Mouse (Mus musculus): ENCODE measurements at regions not wholly inside any gene's neighbourhood (a gene's known extent, or its start where the extent isn't known, plus 50 kb on each side); places are given as distances from the start of the nearest gene placed in this dataset.
"Not testable (repeated sequence)": the region's sequence is repeated elsewhere in the genome, so short reads cannot be mapped to it uniquely, and the experiment has no call there.

DNA sequence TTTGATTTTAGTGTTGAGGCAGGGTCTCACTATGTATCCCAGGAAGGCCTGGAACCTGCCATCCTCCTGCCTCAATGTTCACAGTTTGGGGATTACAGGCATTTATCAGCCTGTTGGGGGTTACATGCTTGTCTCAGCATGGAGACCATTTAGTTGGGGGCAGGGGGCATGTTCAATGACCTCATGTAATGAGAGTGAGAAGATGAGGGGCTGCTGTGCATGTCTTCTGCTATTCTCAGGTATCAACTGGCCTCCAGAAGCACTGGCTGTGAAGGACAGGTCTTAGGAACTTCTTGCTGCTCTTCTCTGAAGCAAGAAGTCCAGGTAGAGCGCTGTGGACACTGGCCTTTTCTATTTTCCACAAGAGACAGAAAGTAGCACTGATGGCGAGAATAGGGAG lies 350.9 kb downstream of the Plekhb2 start:
- DNase-seq (ENCODE audit: low spot score) = no peak

DNA sequence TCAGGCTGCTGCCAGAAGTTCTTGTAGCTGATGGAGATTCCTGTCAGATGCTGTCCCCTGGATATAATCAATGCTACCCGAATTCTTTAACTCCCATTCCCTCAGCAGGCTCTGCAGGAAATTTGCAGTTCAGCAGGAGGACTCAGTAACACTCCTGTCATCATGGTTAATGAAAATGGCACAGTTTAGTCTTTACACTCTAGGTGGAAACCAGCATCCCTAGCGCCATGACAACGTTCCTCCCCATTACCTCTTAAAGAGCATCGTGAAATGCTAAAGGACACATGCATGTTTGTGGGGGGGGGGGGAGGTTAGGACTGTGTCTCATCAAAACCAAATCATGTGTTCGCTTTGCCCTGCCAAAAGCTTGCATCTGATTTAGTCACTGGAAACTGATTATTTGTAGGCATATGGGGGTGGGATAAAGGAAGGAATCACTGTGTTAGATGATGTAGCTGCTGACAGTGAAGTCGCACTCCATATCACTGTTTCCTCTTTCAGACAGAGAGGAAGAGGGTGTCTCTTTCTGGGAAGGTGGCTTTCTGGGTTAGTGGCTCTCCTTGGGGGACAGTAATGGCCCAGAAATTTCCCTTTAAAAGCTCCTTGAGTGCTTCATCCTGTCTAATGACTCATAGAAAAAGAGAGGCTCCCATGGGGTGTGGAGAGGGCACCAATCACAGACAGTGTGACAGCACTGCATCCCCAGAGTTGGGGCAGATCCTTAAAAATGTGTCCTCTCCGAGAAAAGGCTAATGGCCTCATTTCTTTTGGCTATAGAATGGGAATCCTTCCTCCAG lies 351.5 kb downstream of the Plekhb2 start:
- no peak for DNase-seq (ENCODE audit: low spot score)

DNA sequence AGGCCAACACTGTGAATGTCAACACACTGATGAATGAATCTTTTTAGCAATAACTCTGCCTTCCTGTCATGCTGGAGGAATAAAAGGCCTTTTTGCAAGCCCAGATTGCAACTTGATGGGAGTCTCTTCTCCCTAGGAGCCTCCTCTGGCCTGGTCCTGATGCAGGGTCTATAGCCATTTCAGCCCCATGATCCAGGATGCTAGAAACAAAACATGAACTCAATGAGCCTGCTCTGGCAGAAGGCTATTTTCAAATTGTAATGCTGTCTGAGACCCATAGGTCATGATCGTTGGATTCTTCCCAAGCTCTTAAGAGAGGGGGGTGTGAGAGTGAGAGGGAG lies 352.1 kb downstream of the Plekhb2 start:
- DNase-seq (ENCODE audit: low spot score) = no peak

DNA sequence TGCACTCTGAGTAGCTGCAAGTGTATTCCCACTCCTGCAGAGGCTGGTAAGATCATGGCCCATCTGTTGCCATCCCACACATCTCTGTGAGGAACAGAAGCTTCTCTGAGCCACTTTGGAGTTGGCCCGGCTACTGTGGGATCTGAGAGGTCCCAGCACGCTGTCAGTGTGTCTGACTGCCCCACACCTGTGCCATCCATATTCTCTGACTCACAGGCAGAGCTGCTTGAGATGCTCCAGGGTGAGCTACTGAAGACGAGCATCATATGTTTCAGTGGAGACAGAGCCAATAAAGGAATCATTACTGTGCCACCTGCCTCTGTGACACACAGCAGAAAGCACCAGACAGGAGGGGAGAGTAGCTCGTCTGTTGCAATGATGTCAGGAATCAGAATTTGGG lies 352.8 kb downstream of the Plekhb2 start:
- no peak for DNase-seq (ENCODE audit: low spot score)

DNA sequence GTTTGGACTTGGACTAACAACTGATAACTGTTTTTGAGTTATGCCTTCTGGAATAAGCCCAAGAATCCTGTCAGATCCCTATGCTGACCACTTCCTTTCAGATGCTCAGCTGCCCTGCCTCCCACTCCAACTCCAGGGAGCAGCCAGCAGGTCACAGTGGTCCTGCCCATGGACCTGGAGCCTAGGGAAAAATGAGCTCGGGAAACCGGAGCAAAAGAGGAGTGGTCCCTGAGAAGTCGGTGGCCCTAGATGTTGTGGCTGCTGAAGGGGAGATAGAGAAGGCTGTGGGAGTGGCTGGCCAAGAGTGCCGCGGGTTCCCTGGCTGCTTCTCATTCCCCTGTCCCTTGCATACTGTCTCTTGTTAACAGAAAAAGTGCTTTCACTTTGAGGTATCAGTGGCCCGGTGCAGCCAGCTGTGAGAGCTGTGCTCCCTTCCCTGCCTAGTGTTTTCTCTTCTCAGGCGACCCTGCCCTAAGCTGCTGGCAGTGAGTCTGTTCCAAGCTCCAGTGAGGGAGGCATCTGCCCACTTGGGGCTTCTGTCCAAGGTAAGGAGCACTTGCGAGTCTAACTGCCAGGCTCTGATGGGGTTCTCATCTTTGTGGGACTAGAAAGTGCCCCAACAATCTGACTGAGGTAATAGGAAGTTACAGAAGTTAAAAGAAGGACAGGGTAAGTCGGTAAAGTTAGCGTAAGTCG lies 357.2 kb downstream of the Plekhb2 start:
- DNase-seq (ENCODE audit: low spot score) = no peak

DNA sequence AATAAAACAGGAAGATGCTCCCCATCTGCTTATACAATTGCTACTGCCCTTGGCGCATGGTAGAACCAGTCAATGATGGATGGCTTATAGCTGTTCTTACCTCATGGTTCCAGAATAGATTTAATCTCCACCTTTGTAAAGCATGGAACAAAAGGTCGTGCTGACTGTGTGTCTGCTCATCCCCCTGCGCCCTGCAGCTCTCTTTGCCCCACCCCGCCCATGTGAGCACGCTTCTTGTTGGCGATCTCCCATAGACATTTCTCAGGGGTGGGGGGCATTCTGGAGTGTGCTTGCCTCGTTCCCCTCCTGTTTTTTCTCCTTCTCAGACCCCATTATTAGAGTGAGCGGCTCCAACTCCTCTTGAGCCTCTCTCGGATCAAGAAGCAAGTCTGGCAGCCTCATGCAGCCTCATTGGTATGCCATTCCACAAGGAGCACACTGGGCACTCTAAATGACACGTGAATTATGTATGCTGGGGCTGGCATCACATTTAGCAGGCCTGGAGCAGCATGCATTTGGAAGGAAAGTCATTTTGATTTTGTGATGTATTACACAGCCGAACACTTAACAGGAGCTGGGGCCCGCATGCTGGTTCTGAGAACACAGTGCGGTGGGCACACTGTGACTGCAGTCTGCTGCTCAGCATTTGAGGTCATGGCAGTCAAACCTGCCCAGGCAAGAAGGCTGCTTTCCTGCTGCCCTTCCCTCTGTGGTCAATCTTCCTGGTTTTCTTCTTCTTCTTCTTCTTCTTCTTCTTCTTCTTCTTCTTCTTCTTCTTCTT lies 362.5 kb downstream of the Plekhb2 start:
- DNase-seq (ENCODE audit: low spot score) = no peak

DNA sequence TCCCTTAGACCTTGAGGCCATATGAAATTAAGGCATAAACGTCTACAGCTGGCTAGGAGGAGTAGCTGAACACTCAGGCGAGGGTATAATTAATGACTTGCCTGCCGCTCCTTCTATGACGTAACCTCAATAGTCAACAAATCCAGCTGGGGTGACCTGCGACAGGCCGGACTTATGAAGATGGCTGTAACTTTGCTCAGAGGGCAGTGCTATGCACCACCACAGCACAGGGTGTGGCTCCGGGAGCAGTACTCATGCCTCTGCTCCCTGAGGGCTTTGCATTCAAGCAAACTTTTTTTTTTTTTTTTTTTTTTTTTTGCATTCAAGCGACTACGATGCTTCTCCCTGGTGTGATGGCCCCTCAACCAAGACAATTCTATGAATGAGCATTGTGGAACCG lies 364.1 kb downstream of the Plekhb2 start:
- DNase-seq (ENCODE audit: low spot score) = no peak

DNA sequence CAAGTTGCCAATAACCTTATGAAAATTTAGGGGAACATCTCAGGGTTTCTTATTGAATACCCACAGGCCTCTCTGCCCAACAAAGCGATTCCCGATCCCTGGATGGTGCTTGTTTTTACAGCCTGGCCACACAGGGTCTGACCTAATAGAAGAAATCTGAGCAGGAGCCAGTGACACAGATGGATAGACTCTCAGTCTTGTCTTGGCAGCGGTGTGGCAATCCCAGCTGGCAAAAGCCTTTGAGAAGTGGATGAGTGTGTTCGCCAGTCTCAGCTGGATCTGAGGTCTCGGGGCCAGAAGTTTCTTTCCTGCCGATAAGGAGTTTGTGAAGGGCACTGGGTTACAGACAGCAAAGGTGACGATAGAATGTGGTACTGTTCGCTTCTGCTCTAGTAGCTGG lies 366.6 kb downstream of the Plekhb2 start:
- DNase-seq (ENCODE audit: low spot score) = no peak

DNA sequence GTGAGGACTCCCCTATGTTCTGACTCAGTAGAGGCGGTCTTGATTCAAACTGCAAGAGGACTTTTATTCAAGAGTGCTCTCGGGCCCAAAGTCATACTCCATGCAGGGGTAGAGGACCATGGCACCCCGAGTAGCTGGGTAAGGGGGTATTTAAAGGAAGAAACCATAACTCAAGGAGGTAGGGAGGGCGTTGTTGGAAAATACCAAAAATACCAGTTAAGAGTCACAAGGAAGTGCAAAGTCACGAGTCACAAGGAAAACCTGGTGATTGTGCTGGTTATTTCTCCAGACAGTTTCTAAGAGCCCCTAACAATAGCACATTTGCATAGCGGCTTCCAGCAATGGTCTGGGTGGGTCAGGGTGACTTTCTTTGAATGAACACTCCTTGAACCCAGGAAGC lies 370.4 kb downstream of the Plekhb2 start:
- DNase-seq (ENCODE audit: low spot score) = not testable (repeated sequence)

DNA sequence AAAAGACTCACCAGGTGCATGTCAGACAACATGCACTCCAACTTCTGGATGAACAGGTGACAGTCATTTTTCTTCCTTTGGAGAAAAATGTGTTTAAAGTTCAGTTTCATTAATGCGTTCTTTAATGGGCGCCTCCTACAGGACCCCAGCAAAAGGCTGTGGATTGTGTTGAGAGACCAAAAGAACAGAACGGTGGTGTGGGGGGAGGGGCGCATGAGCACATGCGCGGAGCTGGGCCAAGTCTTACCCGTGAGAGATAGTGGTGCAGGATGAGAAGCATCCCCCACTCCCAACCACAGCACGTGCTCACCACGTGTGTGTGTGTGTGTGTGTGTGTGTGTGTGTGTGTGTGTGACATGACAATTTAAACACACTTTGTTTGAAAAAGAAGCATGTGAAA lies 371.0 kb downstream of the Plekhb2 start:
- DNase-seq (ENCODE audit: low spot score) = no peak

DNA sequence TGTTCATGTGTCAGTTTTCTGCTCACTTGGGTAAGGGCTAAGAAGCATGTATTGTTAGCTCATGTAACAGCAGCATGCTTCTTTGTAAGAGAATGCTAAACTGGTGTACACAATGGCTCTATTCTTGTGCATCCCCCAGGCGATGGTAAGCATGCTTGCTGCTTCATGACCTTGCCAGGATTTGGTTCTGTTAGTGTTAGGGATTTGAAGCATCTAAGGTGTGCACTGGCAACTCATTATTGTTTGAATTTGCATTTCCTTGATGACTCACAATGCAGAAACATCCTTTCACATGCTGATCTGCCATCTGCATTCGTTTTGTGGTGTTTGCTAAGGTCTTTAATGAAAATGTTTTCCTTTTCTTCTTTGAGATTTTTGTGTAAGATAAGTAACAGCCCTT lies 382.8 kb downstream of the Plekhb2 start:
- DNase-seq (ENCODE audit: low spot score) = no peak

DNA sequence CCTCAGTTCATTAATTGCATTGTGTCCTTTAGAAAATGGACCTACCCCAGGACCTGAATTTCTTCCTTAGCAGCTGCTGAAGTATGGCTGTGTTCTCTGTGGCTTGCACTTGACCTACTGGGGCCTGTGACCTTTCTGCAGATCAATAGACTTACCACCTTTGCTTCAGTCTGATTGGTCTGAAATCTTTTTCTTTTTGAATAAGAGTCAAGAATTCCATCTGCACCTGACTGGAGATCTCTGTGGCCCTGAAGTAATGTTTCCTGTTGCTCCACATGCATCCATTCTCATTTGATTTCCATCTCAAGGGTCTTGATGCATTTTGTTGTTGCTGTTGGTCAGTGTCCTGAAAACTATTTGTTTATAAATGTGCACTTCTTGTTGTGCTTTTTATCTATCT lies 388.4 kb downstream of the Plekhb2 start:
- no peak for DNase-seq (ENCODE audit: low spot score)

DNA sequence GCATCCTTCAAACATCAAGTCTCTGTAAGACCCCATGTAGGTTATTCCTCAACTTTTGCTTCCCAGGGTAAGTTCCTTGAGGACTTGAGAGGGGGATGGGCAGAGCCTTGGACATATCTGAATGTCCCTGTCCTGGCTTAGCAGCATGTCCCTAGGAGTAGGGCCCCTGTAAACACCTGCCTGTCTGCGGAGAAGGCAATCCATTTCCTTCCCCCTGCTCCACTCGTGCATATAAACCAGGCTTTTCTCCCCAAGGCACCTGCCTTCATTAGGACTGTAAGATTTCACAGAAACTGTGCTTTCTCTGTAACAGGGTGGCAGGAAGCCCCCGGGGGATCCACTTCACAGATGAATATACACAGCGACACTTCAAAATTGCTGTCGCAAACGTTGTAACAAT lies 393.1 kb downstream of the Plekhb2 start:
- no peak for DNase-seq (ENCODE audit: low spot score)

DNA sequence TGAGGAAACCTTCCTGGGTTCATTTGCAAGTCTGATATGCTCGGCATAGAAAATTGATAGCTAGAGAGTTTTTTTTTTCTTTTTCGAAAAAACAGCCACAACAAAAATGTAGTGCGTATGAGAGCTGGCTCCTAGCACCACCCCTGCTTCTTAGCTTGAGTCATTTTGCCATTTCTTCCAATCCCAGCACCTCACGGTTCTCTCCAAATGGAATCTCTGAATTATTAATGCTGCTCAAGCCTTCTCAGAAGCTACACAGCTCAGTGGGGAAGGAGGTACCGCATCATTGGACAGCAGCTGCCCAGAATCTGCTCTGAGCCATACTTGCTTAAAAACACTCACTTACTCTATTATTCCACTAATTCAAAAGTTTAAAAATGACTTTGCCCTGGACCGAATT lies 393.6 kb downstream of the Plekhb2 start:
- DNase-seq (ENCODE audit: low spot score) = no peak

DNA sequence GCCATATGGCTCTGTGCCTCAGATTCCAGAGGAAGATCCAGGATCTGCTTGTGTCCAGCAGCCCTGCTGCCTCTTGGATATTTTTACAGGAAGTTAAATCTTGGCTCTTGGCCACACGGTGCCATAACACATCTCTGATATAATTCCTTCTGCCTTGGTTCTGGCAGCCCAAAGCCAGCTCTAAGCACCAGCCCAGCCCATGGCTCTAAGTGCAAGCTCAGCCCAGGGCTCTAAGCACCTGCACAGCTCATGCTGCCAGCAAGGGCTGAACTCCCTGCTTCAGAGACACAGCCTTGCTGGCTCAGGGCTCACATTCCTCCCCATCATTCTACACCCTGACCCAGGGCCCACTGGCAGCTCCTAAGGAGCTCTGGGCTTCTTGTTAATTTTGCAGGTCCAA lies 415.3 kb downstream of the Plekhb2 start:
- DNase-seq (ENCODE audit: low spot score) = no peak

DNA sequence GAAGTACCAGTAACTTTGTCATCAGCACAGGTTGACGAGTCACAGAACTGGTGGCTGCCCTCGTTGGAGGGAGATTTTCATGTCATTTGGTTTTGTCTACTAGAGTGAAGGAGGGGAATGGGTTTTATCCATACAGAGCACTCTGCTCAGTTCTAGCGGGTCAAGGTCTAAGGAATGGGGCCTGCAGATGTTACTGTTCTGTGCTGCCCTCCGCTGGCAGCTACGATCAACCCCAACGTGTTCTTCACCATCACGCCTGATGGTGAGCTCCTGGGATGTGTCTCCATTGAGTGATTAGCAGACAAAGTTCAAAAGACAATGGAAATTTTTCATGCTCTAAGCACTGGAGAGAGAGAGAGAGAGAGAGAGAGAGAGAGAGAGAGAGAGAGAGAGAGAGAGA lies 416.9 kb downstream of the Plekhb2 start:
- no peak for DNase-seq (ENCODE audit: low spot score)

DNA sequence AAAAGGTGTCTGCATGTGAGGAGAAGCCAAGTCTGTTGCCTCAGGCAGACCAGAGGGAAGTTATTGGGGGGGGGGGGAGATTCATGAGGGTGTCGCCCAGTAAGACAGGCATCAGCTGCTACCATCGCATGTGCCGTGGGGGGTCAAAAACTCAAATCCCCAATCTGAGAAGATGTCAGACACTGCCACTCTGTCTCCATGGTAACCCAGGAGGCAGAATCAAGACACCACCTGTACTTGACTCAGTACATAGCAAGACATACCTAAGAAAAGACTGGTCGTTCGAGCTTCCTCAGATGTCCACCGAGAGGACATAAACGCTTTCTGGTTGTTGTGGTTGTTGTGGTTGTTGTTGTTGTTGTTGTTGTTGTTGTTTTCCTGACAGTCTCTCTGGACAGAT lies 418.1 kb downstream of the Plekhb2 start:
- DNase-seq (ENCODE audit: low spot score) = no peak

DNA sequence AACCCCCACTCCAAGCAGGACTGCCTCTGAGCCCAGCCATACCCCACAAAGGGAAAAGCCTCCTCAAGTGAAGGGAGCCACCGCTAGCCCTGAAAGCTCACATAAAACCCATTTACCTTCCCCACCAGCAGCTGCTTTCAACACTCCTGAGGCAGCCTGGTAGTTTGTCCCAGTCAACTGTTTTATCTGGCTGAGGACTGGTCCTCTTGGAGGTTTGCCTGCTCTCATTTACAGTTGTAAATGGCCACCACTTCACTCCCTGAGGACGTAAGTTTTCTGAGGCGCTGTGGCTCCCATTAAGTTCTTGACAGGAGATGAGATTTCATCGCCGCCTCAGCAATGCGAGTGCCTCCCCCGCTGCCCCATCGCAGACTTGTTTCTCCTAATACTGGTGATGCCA lies 425.2 kb downstream of the Plekhb2 start:
- no peak for DNase-seq (ENCODE audit: low spot score)
